Mouse (Mus musculus) lung, postnatal 10 days (tissue): ENCODE measurements at regions not wholly inside any gene's neighbourhood (a gene's known extent, or its start where the extent isn't known, plus 50 kb on each side); places are given as distances from the start of the nearest gene placed in this dataset.
"Not testable (repeated sequence)": the region's sequence is repeated elsewhere in the genome, so short reads cannot be mapped to it uniquely, and the experiment has no call there.

Source experiments
- DNase-seq: peaks from one replicate; pipeline ENCODE4 v3.0.0; 2021

- no peak for DNase-seq
These were observed 502.2 kb downstream of the Bnc2 start for GRCm38 (mm10) chr4:84172841-84173240.

GRCm38 (mm10) chr4:84173441-84173840, 501.6 kb downstream of the Bnc2 start:
- no peak for DNase-seq

DNA sequence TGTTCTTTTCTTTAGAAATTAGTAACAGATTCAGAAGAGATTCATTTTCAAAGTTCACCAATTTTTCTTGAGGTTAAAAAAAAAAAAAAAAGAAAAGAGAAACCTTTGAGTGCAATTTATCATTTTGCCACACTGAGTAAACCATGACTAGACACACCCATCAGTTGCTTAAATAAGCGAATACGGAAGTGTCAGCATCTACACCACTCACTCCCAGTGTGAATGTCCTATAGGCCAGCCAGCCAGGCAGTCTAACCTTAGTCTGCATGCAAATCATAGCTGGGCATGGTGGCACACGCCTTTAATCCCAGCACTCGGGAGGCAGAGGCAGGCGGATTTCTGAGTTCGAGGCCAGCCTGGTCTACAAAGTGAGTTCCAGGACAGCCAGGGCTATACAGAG, 498.6 kb downstream of the Bnc2 start:
- not testable (repeated sequence) for DNase-seq

DNA sequence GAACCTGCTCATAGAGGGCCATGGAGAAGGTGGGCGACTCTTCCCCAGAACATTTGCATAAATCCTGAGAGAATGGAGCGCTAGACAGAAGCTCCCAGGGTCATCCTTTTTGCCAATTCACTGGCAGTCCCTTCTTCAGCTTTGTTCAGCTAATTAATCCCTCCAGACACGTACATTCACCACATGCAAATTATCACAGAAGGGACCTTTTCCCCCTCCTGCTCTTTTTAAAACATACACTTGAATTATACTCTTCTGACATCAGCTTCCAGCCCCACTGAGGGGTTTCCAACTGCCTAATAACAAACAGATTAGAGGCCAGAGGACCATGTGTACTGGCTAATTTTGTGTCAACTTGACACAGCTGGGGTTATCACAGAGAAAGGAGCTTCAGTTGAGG, 497.2 kb downstream of the Bnc2 start:
- no peak for DNase-seq

GRCm38 (mm10) chr4:84184436-84184835, 490.6 kb downstream of the Bnc2 start:
- no peak for DNase-seq

DNA sequence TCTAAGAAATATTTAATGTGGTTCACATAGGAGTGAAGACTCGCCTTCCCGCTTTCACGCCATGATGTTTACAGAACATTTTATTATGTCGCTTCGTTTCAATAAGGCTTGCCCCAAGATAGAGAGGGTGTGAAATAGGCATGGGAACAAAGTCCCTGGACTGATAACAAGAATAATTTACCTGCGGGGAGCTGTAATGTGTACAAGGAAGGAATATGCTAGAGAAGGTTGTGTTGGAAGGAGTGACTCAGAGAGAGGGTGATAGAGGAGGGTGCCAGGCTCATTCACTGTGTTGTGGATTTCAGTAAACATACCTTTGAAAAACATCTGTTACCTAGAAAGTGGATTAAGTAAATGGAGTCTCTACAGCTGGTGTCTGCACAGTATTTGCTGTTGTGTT, 490.2 kb downstream of the Bnc2 start:
- DNase-seq = no peak

DNA sequence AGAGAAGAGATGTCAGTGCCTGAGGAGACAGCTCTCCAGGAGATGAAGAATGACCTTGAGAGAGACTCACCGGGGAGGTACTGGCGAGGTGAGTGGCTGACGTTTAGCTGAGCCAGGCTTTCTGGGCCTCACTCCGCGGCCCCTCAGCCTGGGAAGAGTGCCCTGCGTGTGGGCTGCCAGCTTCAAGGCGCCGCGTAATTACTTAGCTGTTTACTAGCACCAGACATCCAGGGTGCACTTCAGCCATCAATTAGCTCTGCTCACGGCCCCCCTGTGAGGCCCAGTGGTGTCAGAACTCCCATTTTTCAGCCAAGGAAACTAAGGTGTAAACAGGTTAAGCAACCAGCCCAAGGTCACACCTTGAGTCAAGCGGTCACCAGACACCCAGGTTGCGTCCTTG, 485.8 kb downstream of the Bnc2 start:
- no peak for DNase-seq

DNA sequence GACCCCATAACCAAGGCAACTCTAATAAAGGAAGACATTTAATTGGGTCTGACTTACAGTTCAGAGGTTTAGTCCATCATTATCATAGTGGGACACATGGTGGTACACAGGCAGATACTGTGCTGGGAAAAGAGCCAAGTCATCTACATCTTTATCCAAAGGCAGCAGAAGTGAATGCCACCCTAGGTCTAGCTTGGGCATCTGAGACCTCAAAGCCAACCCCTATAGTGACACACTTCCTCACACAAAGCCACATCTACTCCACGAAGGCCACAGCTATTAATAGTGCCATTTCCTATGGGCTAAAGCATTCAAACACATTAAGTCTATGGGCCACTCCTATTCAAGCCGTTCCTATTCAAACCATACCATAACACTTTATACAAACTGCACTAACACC, 483.8 kb downstream of the Bnc2 start:
- no peak for DNase-seq

GRCm38 (mm10) chr4:84192301-84192700, 482.8 kb downstream of the Bnc2 start:
- peak; percentile 18 for DNase-seq

GRCm38 (mm10) chr4:84196732-84197131, 478.3 kb downstream of the Bnc2 start:
- DNase-seq = no peak

- DNase-seq = no peak
These were observed 476.9 kb downstream of the Bnc2 start for GRCm38 (mm10) chr4:84198176-84198575.

- peak; percentile 53 for DNase-seq
These were observed 475.9 kb downstream of the Bnc2 start for GRCm38 (mm10) chr4:84199181-84199656.

DNA sequence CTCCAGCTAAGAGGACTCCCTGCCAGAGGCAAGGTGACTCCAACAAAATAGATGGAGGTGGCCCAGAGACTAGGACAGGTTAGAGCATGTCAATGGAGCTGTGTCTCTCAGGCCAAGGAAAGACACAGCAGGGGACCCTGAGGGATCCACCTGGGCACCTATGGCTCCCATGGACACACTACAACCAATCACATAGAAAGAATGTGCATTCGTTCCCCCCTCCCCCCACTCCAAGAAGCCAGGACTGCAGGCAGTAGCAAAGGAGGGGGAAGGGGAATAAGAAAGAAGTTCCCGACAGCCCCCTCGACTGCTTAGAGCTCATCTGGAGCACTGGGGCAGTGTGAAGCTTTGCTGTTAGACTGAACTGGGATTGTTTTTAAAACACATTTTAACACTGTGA, 474.1 kb downstream of the Bnc2 start:
- no peak for DNase-seq

DNA sequence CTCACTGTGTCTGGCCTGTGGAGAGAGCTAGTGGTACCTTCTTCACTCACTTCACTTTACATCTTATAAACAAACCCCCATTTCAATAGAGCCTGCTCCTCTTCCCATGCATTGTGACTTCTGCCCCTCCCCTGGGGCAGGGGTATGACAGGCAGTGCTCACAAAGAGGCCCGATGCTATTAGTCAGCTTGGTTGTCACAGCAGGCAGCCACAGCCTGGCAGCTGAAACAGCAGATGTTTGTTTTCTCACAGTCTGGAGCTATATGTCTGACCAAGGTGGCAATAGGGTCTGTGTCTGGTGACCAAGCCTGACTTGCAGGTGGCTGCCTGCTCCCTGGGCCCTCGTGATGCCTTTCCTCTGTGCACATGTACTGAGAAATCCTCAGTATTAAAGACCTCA, 472.8 kb downstream of the Bnc2 start:
- DNase-seq = no peak

GRCm38 (mm10) chr4:84203680-84204079, 471.4 kb downstream of the Bnc2 start:
- peak; percentile 10 for DNase-seq

- DNase-seq = no peak
These were observed 470.3 kb downstream of the Bnc2 start for GRCm38 (mm10) chr4:84204777-84205176.

DNA sequence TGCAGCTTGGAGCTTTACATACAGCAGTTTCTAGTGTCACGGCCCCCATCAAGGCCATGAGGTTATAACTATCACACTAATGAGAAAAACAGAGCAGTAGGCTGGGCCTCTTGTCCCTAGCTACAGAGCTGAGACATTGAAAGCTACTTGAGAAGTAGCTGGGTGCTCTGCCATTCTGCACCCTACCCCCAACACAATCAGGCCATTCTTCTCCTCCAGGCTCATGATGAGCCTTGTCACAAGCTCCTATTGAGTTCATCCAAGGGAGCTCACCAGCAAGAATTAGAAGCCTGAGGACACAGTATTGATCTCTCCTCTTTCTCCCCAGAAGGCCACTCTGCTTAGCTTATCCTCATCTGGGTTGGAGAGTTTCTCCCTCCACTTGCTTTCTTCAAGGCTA, 466.9 kb downstream of the Bnc2 start:
- DNase-seq = no peak

GRCm38 (mm10) chr4:84209538-84209937, 465.5 kb downstream of the Bnc2 start:
- no peak for DNase-seq

- no peak for DNase-seq
These were observed 463.7 kb downstream of the Bnc2 start for GRCm38 (mm10) chr4:84211311-84211875.

DNA sequence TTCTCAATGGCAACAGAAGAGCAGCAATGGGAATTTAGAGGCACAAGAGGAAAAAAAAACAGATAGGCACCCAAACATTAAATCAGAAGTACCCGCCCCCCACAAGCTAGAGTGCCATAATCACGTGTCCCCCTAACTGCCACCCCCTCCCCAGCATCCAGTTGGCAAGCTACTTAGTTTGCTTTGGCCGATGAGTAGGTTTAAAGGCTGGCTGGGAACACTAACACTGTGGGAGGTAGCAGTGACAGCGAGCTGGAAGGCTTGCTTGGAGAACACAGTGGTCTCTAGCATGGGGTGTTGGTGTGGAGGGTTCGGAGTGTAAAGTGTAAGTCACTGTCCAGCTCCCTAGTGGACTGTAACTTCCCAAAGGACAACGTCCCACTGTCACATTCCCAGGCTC, 463.1 kb downstream of the Bnc2 start:
- DNase-seq = peak; percentile 17

DNA sequence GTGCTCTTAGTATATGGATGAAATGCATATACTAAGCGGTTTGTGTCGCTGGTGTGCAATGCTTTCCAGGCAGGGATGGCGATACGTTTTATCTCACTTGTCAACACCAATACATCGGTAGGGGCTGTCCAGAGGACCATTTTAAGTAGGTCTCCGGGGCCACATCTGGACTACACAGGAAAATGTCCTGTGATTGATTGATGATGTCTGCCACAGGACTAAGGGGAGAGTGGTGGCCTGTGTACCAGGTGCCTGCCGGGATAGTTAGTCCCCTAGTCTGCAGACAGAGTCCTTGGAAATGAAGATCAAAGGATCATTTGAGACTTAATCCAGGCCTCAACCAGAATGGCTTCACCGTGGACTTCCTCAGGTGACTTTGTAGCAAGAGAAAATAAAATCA, 460.6 kb downstream of the Bnc2 start:
- no peak for DNase-seq

- DNase-seq = no peak
These were observed 456.1 kb downstream of the Bnc2 start for GRCm38 (mm10) chr4:84218961-84219360.

DNA sequence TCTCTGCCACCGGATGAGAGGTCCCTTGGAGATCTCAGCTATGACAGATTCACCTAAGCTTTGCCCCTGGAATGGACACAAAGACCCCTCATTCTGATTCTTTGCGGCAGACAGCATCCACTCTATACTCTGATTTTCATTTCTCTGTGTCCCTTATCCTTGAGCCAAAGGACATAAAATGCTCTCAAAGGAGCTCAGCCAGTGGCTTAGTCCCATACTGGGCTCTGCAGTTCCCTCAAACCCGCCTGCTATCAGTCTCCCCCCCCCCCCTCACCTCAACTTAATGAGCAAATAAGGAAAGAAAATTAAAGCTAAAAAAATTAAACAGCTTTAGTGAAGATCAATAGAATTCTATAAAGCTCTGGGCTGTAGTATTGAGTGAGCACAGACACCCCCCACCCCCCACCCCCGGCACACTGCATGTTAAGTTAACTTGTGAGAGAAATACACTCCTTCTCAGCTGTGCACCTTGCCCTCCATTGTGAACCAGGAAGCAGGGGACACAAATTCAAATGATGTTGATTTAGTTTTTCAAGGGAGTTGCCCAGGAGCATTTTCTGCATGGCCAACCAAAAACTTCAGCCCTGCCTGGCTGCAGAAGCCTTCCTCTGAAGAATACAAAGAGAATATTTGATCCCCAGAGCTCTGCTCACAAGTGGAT, 452.9 kb downstream of the Bnc2 start:
- no peak for DNase-seq

GRCm38 (mm10) chr4:84222805-84223335, 452.2 kb downstream of the Bnc2 start:
- no peak for DNase-seq

DNA sequence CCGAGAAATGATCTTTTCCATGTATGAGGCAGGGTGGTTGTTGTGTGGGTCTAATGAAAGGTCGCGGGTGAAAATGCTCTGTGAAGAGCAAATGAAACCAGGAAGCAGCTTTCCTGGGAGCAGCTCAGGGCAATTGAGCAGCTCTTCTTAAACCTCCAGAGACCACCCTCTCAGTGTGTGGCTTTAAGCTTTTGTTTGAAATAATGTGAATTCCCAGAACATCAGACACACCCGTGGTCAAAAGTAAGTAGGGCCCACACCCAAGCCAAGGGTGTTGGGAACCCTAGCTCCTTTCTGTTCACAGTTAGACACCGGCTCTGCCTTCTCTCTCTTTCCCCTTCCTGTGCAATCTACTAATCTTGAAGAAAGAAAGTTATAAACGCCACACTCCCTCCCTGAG, 450.5 kb downstream of the Bnc2 start:
- DNase-seq = no peak
